Mouse (Mus musculus) CH12.LX (cell line): Measurements from ENCODE around the gene Il16.

Experiments
- CTCF ChIP-seq, 2 experiments: IDR thresholded peaks in 1 of 2; conservative IDR thresholded peaks in 1 of 2; 2 replicates each; pipeline ENCODE4 v1.5.1; 2011 to 2012; ENCODE audit warnings: low read depth in 2 of 2, low read length in 2 of 2, improper control_type of control experiment in 1 of 2, inconsistent platforms in 1 of 2, mild to moderate bottlenecking in 1 of 2, moderate library complexity in 1 of 2
- EP300 ChIP-seq: IDR thresholded peaks from 2 replicates; pipeline ENCODE4 v1.6.1; 2011; ENCODE audit warnings: low read length, improper control_type of control experiment
- HCFC1 ChIP-seq: IDR thresholded peaks from 2 replicates; pipeline ENCODE4 v1.6.1; 2012; ENCODE audit warnings: low read depth, mild to moderate bottlenecking, inconsistent platforms, low read length, improper control_type of control experiment
- MAFK ChIP-seq: IDR thresholded peaks from 2 replicates; pipeline ENCODE4 v1.6.1; 2011; ENCODE audit warnings: low read length, improper control_type of control experiment; ENCODE audit not compliant: insufficient replicate concordance
- POLR2A ChIP-seq: IDR thresholded peaks from 2 replicates; pipeline ENCODE4 v1.6.1; 2011; ENCODE audit warnings: low read depth, mild to moderate bottlenecking, improper control_type of control experiment, low read length
- POLR2AphosphoS2 ChIP-seq: IDR thresholded peaks from 2 replicates; pipeline ENCODE4 v1.6.1; 2011; ENCODE audit warnings: low read depth, low read length, improper control_type of control experiment
- RAD21 ChIP-seq: IDR thresholded peaks from 2 replicates; pipeline ENCODE4 v1.6.1; 2011; ENCODE audit warnings: low read depth, mild to moderate bottlenecking, low read length, improper control_type of control experiment, moderate library complexity
- RCOR1 ChIP-seq: conservative IDR thresholded peaks from 2 replicates; pipeline ENCODE4 v1.6.1; 2012; ENCODE audit warnings: low read depth, mild to moderate bottlenecking, inconsistent platforms, low read length, improper control_type of control experiment
- SIN3A ChIP-seq: IDR thresholded peaks from 2 replicates; pipeline ENCODE4 v1.6.1; 2012; ENCODE audit warnings: low read length, improper control_type of control experiment, inconsistent platforms
- UBTF ChIP-seq: IDR thresholded peaks from 2 replicates; pipeline ENCODE4 v1.6.1; 2012; ENCODE audit warnings: low read depth, mild to moderate bottlenecking, inconsistent platforms, low read length, improper control_type of control experiment, moderate library complexity
- ZC3H11A ChIP-seq: IDR thresholded peaks from 2 replicates; pipeline ENCODE4 v1.6.1; 2012; ENCODE audit warnings: low read depth, mild to moderate bottlenecking, inconsistent platforms, low read length, improper control_type of control experiment

- TF ChIP-seq ZC3H11A: no peak
- TF ChIP-seq RAD21: no peak
- no peak for TF ChIP-seq MAFK
- TF ChIP-seq RCOR1: no peak
- no peak for TF ChIP-seq SIN3A
- TF ChIP-seq CTCF (conservative IDR thresholded peaks at IDR 0.05 in 1 of 2, IDR thresholded peaks at IDR 0.05 in 1 of 2; ENCODE audit: low read depth in 2 of 2, low read length in 2 of 2): no peak
- no peak for TF ChIP-seq POLR2A
- TF ChIP-seq POLR2AphosphoS2: no peak
- peak; percentile 37; the same call in 1 of the 2 replicates for TF ChIP-seq EP300
- TF ChIP-seq UBTF: no peak
- TF ChIP-seq HCFC1: no peak
These were observed 25.3 kb downstream of the Il16 start for GRCm38 (mm10) chr7:83720231-83720630.
